Mouse (Mus musculus) midbrain, embryonic 14.5 days (tissue): ENCODE results near the gene Tssk1. TPM values are rescaled to one million over a fixed set of nuclear protein-coding genes. Genes with fewer than 3 reads are reported as not detected.

Source experiments
- ATAC-seq: fragments of 200-750 bp; cut with Nextera tagmentation; 2 replicates; pipeline ENCODE4 v1.8.0; 2017; ENCODE audit warnings: moderate number of reproducible peaks, moderate library complexity; ENCODE audit not compliant: low FRiP score, low TSS enrichment
- DNase-seq: peaks from one replicate; pipeline ENCODE4 v3.0.0-alpha.2; 2015
- H3K27ac ChIP-seq: fragments of 300-500 bp; sonication (generic); replicated peaks from 2 replicates; pipeline ENCODE4 v1.5.1; 2014; ENCODE audit warnings: mild to moderate bottlenecking, low read depth, low read length, moderate library complexity
- H3K27me3 ChIP-seq: fragments of 300-500 bp; sonication (generic); 2 replicates; pipeline ENCODE4 v1.6.1; 2014; ENCODE audit warnings: low read length, control low read depth, mixed read lengths; ENCODE audit not compliant: control insufficient read depth, insufficient read depth
- H3K36me3 ChIP-seq: fragments of 300-500 bp; sonication (generic); 2 replicates; pipeline ENCODE4 v1.6.1; 2014; ENCODE audit warnings: low read length, control low read depth; ENCODE audit not compliant: control insufficient read depth, insufficient read depth
- H3K4me1 ChIP-seq: fragments of 300-500 bp; sonication (generic); 2 replicates; pipeline ENCODE4 v1.6.1; 2014; ENCODE audit warnings: mild to moderate bottlenecking, antibody characterized with exemption, low read length, control low read depth; ENCODE audit not compliant: control insufficient read depth, insufficient read depth
- H3K4me2 ChIP-seq: fragments of 300-500 bp; sonication (generic); 2 replicates; pipeline ENCODE4 v1.6.1; 2014; ENCODE audit warnings: mild to moderate bottlenecking, low read length, moderate library complexity
- H3K4me3 ChIP-seq: fragments of 300-500 bp; sonication (generic); replicated peaks from 2 replicates; pipeline ENCODE4 v1.5.1; 2014; ENCODE audit warnings: low read depth, low read length
- H3K9ac ChIP-seq: fragments of 300-500 bp; sonication (generic); replicated peaks from 2 replicates; pipeline ENCODE4 v1.6.1; 2014; ENCODE audit warnings: mild to moderate bottlenecking, low read length, moderate library complexity
- H3K9me3 ChIP-seq: fragments of 300-500 bp; sonication (generic); 2 replicates; pipeline ENCODE4 v1.6.1; 2016; ENCODE audit warnings: low read length, control low read depth, mixed read lengths; ENCODE audit not compliant: control insufficient read depth
- WGBS: fragments of 180-500 bp; shearing (Covaris S2); extraction: QIAGEN DNeasy Blood & Tissue Kit; methylation state at CpG from one replicate; pipeline ENCODE4 v1.1.7; 2014; 5-methylcytosine and 5-hydroxymethylcytosine counted together
- polyA plus RNA-seq: library from polyadenylated mRNA; unstranded; fragments of >200 nt; fragmentation: Nextera tagmentation; extraction: Ambion mirVana; gene quantifications from 2 replicates; pipeline ENCODE4 v1.2.1, GENCODE M21; 2014

Tssk1 gene
- polyA plus RNA-seq, 1 experiment from 2014 or later = 0.09 TPM

GRCm38 (mm10) chr16:17929211-17929610, 35.2 kb downstream of the Tssk1 start:
- Histone ChIP-seq H3K27me3 (no peaks in the 10 kb centered on the region), H3K9ac (no peak overlapping the region), H3K4me3 (no peak overlapping the region), H3K4me2 (peak overlapping the region; percentile 88), H3K27ac (peak overlapping the region; percentile 91), H3K9me3 (no peaks in the 10 kb centered on the region), H3K36me3 (peaks cover 21% of the 10 kb centered on the region), H3K4me1 (0 out of 2 replicates have a peak, but pooled peaks cover 13% of the 10 kb centered on the region)
- DNase-seq (no peak), ATAC-seq (no peak)
- WGBS = 7% methylated on average over 2 of the region's 2 CpGs

- H3K4me1 ChIP-seq = 0 out of 2 replicates have a peak, but pooled peaks cover 13% of the 10 kb centered on the region
- no peak overlapping the region for H3K4me3 ChIP-seq
- H3K9ac ChIP-seq = no peak overlapping the region
- H3K27ac ChIP-seq = no peak overlapping the region
- WGBS = 64% methylated on average over 2 of the region's 2 CpGs
- H3K9me3 ChIP-seq = no peaks in the 10 kb centered on the region
- ATAC-seq (no peak), DNase-seq (no peak)
- H3K27me3 ChIP-seq = no peaks in the 10 kb centered on the region
- H3K4me2 ChIP-seq = no peak overlapping the region
- peaks cover 17% of the 10 kb centered on the region for H3K36me3 ChIP-seq
Observed at GRCm38 (mm10) chr16:17929631-17930030, 35.6 kb downstream of the Tssk1 start.

GRCm38 (mm10) chr16:17931906-17932460, 38.0 kb downstream of the Tssk1 start:
- Histone ChIP-seq H3K36me3 (no peaks in the 10 kb centered on the region), H3K9ac (no peak overlapping the region), H3K4me1 (0 out of 2 replicates have a peak, but pooled peaks cover 9% of the 10 kb centered on the region), H3K4me2 (no peak overlapping the region), H3K27ac (no peak overlapping the region), H3K4me3 (no peak overlapping the region), H3K27me3 (no peaks in the 10 kb centered on the region), H3K9me3 (no peaks in the 10 kb centered on the region)
- 75% methylated on average over 5 of the region's 5 CpGs for WGBS
- no peak for ATAC-seq
- no peak for DNase-seq

GRCm38 (mm10) chr16:17933594-17934444, 39.8 kb downstream of the Tssk1 start:
- Histone ChIP-seq H3K4me1 (0 out of 2 replicates have a peak, but pooled peaks cover 2% of the 10 kb centered on the region), H3K4me3 (no peak overlapping the region), H3K4me2 (no peak overlapping the region), H3K27ac (no peak overlapping the region), H3K9ac (no peak overlapping the region), H3K27me3 (no peaks in the 10 kb centered on the region), H3K9me3 (no peaks in the 10 kb centered on the region), H3K36me3 (no peaks in the 10 kb centered on the region)
- no peak for ATAC-seq
- WGBS = 70% methylated on average over 9 of the region's 9 CpGs
- no peak for DNase-seq

- no peak for ATAC-seq
- no peaks in the 10 kb centered on the region for H3K27me3 ChIP-seq
- no peaks in the 10 kb centered on the region for H3K4me1 ChIP-seq
- H3K27ac ChIP-seq = no peak overlapping the region
- H3K36me3 ChIP-seq = no peaks in the 10 kb centered on the region
- H3K4me2 ChIP-seq = no peak overlapping the region
- H3K9me3 ChIP-seq = no peaks in the 10 kb centered on the region
- 74% methylated on average over 3 of the region's 3 CpGs for WGBS
- no peak for DNase-seq
- no peak overlapping the region for H3K9ac ChIP-seq
- no peak overlapping the region for H3K4me3 ChIP-seq
Observed at GRCm38 (mm10) chr16:17934445-17934910, 40.5 kb downstream of the Tssk1 start.

GRCm38 (mm10) chr16:17936776-17937175, 42.8 kb downstream of the Tssk1 start:
- Histone ChIP-seq H3K36me3 (no peaks in the 10 kb centered on the region), H3K4me3 (no peak overlapping the region), H3K9ac (no peak overlapping the region), H3K4me2 (no peak overlapping the region), H3K9me3 (no peaks in the 10 kb centered on the region), H3K27ac (no peak overlapping the region), H3K4me1 (no peaks in the 10 kb centered on the region), H3K27me3 (no peaks in the 10 kb centered on the region)
- no peak for ATAC-seq
- 83% methylated on average over 10 of the region's 10 CpGs for WGBS
- DNase-seq = no peak

DNA sequence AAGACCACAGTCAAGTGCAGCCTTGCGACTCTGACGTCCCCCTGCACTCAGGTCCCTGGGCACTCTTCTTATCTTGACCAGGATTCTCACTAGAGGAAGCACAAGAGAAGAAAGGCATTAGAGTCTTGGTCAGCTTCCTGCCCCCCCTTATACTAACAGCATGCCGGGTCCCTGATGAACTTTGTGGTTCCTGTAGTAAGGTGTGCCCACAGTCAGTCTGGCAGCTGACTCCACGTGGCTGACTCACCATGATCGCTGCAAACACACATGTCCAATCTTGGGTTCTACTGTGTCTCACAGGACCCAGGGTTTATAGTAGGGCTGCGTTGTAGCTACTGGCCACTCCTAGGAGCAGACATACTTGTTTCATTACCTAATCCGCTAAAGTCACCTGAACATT, 44.2 kb downstream of the Tssk1 start:
- H3K4me3 ChIP-seq = no peak overlapping the region
- H3K4me2 ChIP-seq = no peak overlapping the region
- no peaks in the 10 kb centered on the region for H3K36me3 ChIP-seq
- ATAC-seq (no peak), DNase-seq (no peak)
- H3K4me1 ChIP-seq = no peaks in the 10 kb centered on the region
- no peaks in the 10 kb centered on the region for H3K9me3 ChIP-seq
- H3K9ac ChIP-seq = no peak overlapping the region
- no peak overlapping the region for H3K27ac ChIP-seq
- H3K27me3 ChIP-seq = no peaks in the 10 kb centered on the region
- WGBS = 83% methylated on average over 7 of the region's 7 CpGs

- peak; percentile 60; the same call in 1 of the 2 replicates for ATAC-seq
Observed at GRCm38 (mm10) chr16:17938821-17939220, 44.8 kb downstream of the Tssk1 start.

More at GRCm38 (mm10) chr16:17938821-17939220, 44.8 kb downstream of the Tssk1 start:
- Histone ChIP-seq H3K27ac (no peak overlapping the region), H3K27me3 (no peaks in the 10 kb centered on the region), H3K4me1 (no peaks in the 10 kb centered on the region), H3K4me2 (no peak overlapping the region), H3K9ac (no peak overlapping the region), H3K9me3 (no peaks in the 10 kb centered on the region), H3K4me3 (no peak overlapping the region), H3K36me3 (no peaks in the 10 kb centered on the region)
- 8% methylated on average over 7 of the region's 7 CpGs for WGBS
- peak; percentile 74 for DNase-seq
